ENCODE assay signal across 25 mouse cellular contexts in genomic region chr1:173277677-173278076, GRCm38 (mm10). TPM values are rescaled to one million over a fixed set of nuclear protein-coding genes. Genes with fewer than 3 reads are reported as not detected.
"Had no signal": no experiment of that assay in that cellular context is flagged by ENCODE, and none has a peak within 500 bp of the region (broad histone marks: within the 10 kb centered on the region; RNA-seq: fewer than 3 reads in every experiment).

TSS of gene Mptx2 (minus strand) at chr1:173277777.

- H3K4me3 ChIP-seq: neural tube, embryonic 12.5 days; neural tube, embryonic 13.5 days; neural tube, embryonic 15.5 days; stomach, embryonic 15.5 days had no signal

- H3K4me1 ChIP-seq: neural tube, embryonic 12.5 days; neural tube, embryonic 13.5 days; neural tube, embryonic 15.5 days; stomach, embryonic 15.5 days had no signal

- H3K36me3 ChIP-seq: neural tube, embryonic 12.5 days; neural tube, embryonic 13.5 days; neural tube, embryonic 15.5 days; stomach, embryonic 15.5 days had no signal

- DNase-seq: retina, postnatal 1 day; right cerebral cortex, adult 18-20 months; right cerebral cortex, postnatal 14 days; right cerebral cortex, postnatal 25 days; right cerebral cortex, postnatal 4 days; spleen, adult 18-20 months; thymus, adult 18-20 months; thymus, adult 2 months; thymus, postnatal 14 days; thymus, postnatal 25 days; thymus, postnatal 36 days; thymus, postnatal 4 days had no signal

- H3K27me3 ChIP-seq: neural tube, embryonic 12.5 days; neural tube, embryonic 13.5 days; neural tube, embryonic 15.5 days; stomach, embryonic 15.5 days had no signal

- H3K27ac ChIP-seq: neural tube, embryonic 12.5 days; neural tube, embryonic 13.5 days; neural tube, embryonic 15.5 days; stomach, embryonic 15.5 days; stomach, postnatal 0 days had no signal

RNA-seq across cellular contexts. Expression of gene Mptx2, which starts in this region (rescaled TPM):
- total RNA-seq: neutrophil, adult 5-6 weeks had no signal
- polyA plus RNA-seq: neural tube, embryonic 12.5 days; neural tube, embryonic 13.5 days; neural tube, embryonic 14.5 days; neural tube, embryonic 15.5 days; spleen, adult 2 months; stomach, embryonic 14.5 days; stomach, embryonic 15.5 days; stomach, embryonic 16.5 days; stomach, postnatal 0 days; testis, adult 2 months; thymus, adult 2 months; thymus, postnatal 0 days; urinary bladder, adult 2 months had no signal
